In genomic region chr16:71043381-71043780, GRCm38 (mm10) we compare ENCODE assay signal across 17 mouse cellular contexts.
DNase-seq lines count a peak whose midpoint lies in the region; ATAC-seq and TF ChIP-seq lines count a peak whose summit lies in the region.
"Had no signal": no experiment of that assay in that cellular context is flagged by ENCODE, and none has a peak within 500 bp of the region (broad histone marks: within the 10 kb centered on the region; RNA-seq: fewer than 3 reads in every experiment).

No protein-coding gene starts in this region.

- no peaks in the 10 kb centered on the region for H3K27me3 ChIP-seq in forebrain, embryonic 14.5 days (replicated peaks; ENCODE audit: control insufficient read depth, insufficient read depth, low read length)
- H3K27me3 ChIP-seq in forebrain, embryonic 10.5 days (ENCODE audit: poor library complexity, severe bottlenecking), result no peaks in the 10 kb centered on the region
- H3K27me3 ChIP-seq: embryonic facial prominence, embryonic 12.5 days; forebrain, embryonic 13.5 days; heart, embryonic 13.5 days; hindbrain, embryonic 15.5 days had no signal

- no peak overlapping the region for H3K9ac ChIP-seq in forebrain, embryonic 14.5 days (ENCODE audit: low read length)
- H3K9ac ChIP-seq: embryonic facial prominence, embryonic 12.5 days; forebrain, embryonic 13.5 days; heart, embryonic 13.5 days; hindbrain, embryonic 15.5 days had no signal

- TF ChIP-seq CTCF in layer of hippocampus, adult 2 months (conservative IDR thresholded peaks at IDR 0.05), result no peak

- DNase-seq in forebrain, embryonic 14.5 days (ENCODE audit: low spot score), result peak; percentile 1
- DNase-seq in forebrain, embryonic 10.5 days (ENCODE audit: extremely low spot score, low spot score), result no peak
- DNase-seq in 416B (ENCODE audit: low read depth), result peak; percentile 29
- peak; percentile 34 to 52 for DNase-seq in layer of hippocampus, adult 2 months (ENCODE audit: low spot score in 2 of 2)
- peak; percentile 22 to 70 for DNase-seq in layer of hippocampus, postnatal 14 days (ENCODE audit: low spot score in 2 of 2)
- no peak for DNase-seq in right cerebral cortex, postnatal 10 days (ENCODE audit: low spot score in 2 of 2)
- DNase-seq in cerebellum, adult 9-10 months, result no peak
- DNase-seq: adrenal gland, postnatal 10 days; cerebellum, adult 18-20 months; cerebellum, postnatal 25 days; gastrocnemius, adult 2 months; gastrocnemius, postnatal 25 days; heart, postnatal 36 days had no signal

- no peak overlapping the region for H3K27ac ChIP-seq in forebrain, embryonic 14.5 days (ENCODE audit: low read depth, low read length)
- H3K27ac ChIP-seq in forebrain, embryonic 10.5 days, result no peak overlapping the region
- peak overlapping the region; percentile 79 for H3K27ac ChIP-seq in layer of hippocampus, adult 2 months
- H3K27ac ChIP-seq: embryonic facial prominence, embryonic 12.5 days; forebrain, embryonic 13.5 days; gastrocnemius, adult 2 months; heart, embryonic 13.5 days; hindbrain, embryonic 15.5 days had no signal

- H3K9me3 ChIP-seq in forebrain, embryonic 14.5 days (replicated peaks; ENCODE audit: control insufficient read depth, low read length), result no peaks in the 10 kb centered on the region
- no peaks in the 10 kb centered on the region for H3K9me3 ChIP-seq in forebrain, embryonic 10.5 days
- H3K9me3 ChIP-seq: embryonic facial prominence, embryonic 12.5 days; forebrain, embryonic 13.5 days; heart, embryonic 13.5 days; hindbrain, embryonic 15.5 days had no signal

- H3K4me2 ChIP-seq in forebrain, embryonic 14.5 days (ENCODE audit: low read length), result no peak overlapping the region
- H3K4me2 ChIP-seq: embryonic facial prominence, embryonic 12.5 days; forebrain, embryonic 13.5 days; heart, embryonic 13.5 days; hindbrain, embryonic 15.5 days had no signal

- no peak for ATAC-seq in forebrain, embryonic 14.5 days
- ATAC-seq: forebrain, embryonic 13.5 days had no signal

- no peak overlapping the region for H3K4me3 ChIP-seq in forebrain, embryonic 14.5 days (ENCODE audit: low read depth, low read length)
- no peak overlapping the region for H3K4me3 ChIP-seq in forebrain, embryonic 10.5 days
- H3K4me3 ChIP-seq in layer of hippocampus, adult 2 months, result no peak overlapping the region
- H3K4me3 ChIP-seq: embryonic facial prominence, embryonic 12.5 days; forebrain, embryonic 13.5 days; gastrocnemius, adult 2 months; heart, embryonic 13.5 days; hindbrain, embryonic 15.5 days had no signal

- 69% methylated on average over 2 of the region's 2 CpGs for WGBS in forebrain, embryonic 14.5 days
- WGBS in forebrain, embryonic 10.5 days, result 87% methylated on average over 2 of the region's 2 CpGs

- no peaks in the 10 kb centered on the region for H3K4me1 ChIP-seq in forebrain, embryonic 14.5 days (ENCODE audit: control insufficient read depth, insufficient read depth, low read length)
- no peaks in the 10 kb centered on the region for H3K4me1 ChIP-seq in forebrain, embryonic 10.5 days
- H3K4me1 ChIP-seq: embryonic facial prominence, embryonic 12.5 days; forebrain, embryonic 13.5 days; heart, embryonic 13.5 days; hindbrain, embryonic 15.5 days had no signal

- no peaks in the 10 kb centered on the region for H3K36me3 ChIP-seq in forebrain, embryonic 14.5 days (ENCODE audit: control insufficient read depth, insufficient read depth, low read length)
- no peaks in the 10 kb centered on the region for H3K36me3 ChIP-seq in forebrain, embryonic 10.5 days (replicated peaks)
- H3K36me3 ChIP-seq: embryonic facial prominence, embryonic 12.5 days; heart, embryonic 13.5 days; hindbrain, embryonic 15.5 days had no signal

Comparison
In these comparisons a context has a peak if more than half of its experiments do, and no peak if none do; other contexts are left out.
1. DNase-seq: peak in forebrain, embryonic 14.5 days (single experiment), 416B (single experiment), layer of hippocampus, adult 2 months (2 of 2) and layer of hippocampus, postnatal 14 days (2 of 2); none in forebrain, embryonic 10.5 days (single experiment), right cerebral cortex, postnatal 10 days (0 of 2) and cerebellum, adult 9-10 months (single experiment).